Mouse (Mus musculus) liver, adult 2 months (tissue): ENCODE data around the gene Sgip1.

ENCODE experiments used
- CTCF ChIP-seq: fragments of 200-500 bp; IDR thresholded peaks from 2 replicates; pipeline ENCODE4 v1.5.1; 2011; ENCODE audit warnings: low read depth, low read length, control low read depth
- POLR2A ChIP-seq: fragments of 200-500 bp; IDR thresholded peaks from 2 replicates; pipeline ENCODE4 v1.6.1; 2011; ENCODE audit warnings: low read length, control low read depth; ENCODE audit not compliant: insufficient read depth; ENCODE audit errors: extremely low read depth

DNA sequence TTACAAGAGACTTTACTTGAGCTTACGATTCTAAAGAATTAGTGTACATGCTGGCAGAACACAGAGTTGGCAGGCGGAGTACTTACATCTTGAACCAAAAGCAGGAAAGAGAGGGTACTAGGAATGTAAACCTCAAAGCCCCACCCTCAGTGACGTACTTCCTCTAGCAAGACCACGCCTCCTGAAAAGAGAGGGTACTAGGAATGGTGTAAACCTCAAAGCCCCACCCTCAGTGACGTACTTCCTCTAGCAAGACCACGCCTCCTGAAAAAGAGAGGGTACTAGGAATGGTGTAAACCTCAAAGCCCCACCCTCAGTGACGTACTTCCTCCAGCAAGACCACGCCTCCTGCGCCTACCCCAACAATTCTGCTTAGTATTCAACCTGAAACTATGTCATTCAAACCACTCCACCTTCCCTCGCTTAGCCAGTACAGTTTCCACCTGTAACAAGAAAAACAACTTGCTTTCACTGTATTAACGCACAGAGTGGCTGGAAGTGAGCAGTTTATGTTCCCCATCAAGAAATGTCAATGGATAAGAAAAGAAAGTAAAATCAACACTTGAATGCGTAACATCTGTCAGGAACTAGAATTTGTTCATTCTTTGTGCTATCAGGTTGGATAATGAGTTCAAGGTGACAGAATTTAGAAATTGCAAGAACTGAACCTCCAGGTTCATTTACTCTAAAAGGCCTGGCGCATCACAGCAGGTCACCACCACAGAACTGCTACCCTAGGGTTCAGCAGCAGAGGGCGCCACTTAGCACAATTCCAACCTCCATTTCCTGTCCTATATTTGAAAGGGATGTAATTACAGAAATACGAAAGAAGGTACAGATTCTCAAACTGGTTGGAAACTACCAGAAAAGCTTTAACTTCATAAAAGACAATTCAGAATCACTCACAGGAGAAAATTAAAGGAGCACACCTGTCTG lies 118.4 kb downstream of the Sgip1 start:
- no peak for TF ChIP-seq POLR2A
- TF ChIP-seq CTCF = peak; percentile 69
